Mouse (Mus musculus): ENCODE data around the gene Brd2. TPM values are rescaled to one million over a fixed set of nuclear protein-coding genes. Genes with fewer than 3 reads are reported as not detected.

Gene Brd2
- polyA plus RNA-seq, 1 experiment = 172 TPM

- H3K4me3 ChIP-seq (replicated peaks; ENCODE audit: control insufficient read depth, low read depth, low read length) = no peak overlapping the region
- TF ChIP-seq CTCF (IDR thresholded peaks at IDR 0.05; ENCODE audit: control insufficient read depth, insufficient read depth, low read length) (no peak), POLR2A (IDR thresholded peaks at IDR 0.05; ENCODE audit: borderline replicate concordance, control insufficient read depth, low read depth, low read length) (no peak)
- peaks cover 3% of the 10 kb centered on the region; the same call in 1 of the 2 replicates for H3K4me1 ChIP-seq (ENCODE audit: control insufficient read depth, insufficient read depth, low read length)
- no peak overlapping the region for H3K27ac ChIP-seq (ENCODE audit: control insufficient read depth, insufficient read depth, low read depth, low read length, poor library complexity)
- 85% methylated on average over 9 of the region's 9 CpGs for WGBS
These were observed 17.6 kb downstream of the Brd2 start for GRCm38 (mm10) chr17:34104804-34105203.

DNA sequence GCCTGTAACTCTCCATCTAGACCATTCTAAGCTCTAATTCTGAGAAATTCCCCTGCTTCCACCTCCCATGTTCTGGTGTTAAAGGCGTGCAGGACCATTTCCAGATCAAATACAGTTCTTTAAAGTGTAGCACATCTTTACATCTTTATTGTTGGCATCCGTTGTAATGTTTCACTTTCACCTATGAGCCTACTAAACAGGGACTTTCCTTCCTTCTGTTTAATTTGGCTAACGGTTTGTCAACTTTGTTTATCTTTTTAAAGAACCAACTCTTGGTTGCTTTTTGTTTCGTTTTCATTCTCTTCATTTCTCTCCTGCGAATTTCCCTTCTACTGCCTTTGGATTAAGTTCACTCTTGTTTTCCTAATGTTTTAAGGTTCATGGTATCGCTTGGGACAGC, 19.6 kb downstream of the Brd2 start:
- WGBS = 3% methylated on average over 6 of the region's 6 CpGs
- H3K4me1 ChIP-seq (ENCODE audit: control insufficient read depth, insufficient read depth, low read length) = peaks cover 3% of the 10 kb centered on the region; the same call in 1 of the 2 replicates
- H3K4me3 ChIP-seq (replicated peaks; ENCODE audit: control insufficient read depth, low read depth, low read length) = peak overlapping the region; percentile 58
- TF ChIP-seq CTCF (IDR thresholded peaks at IDR 0.05; ENCODE audit: control insufficient read depth, insufficient read depth, low read length) (no peak), POLR2A (IDR thresholded peaks at IDR 0.05; ENCODE audit: borderline replicate concordance, control insufficient read depth, low read depth, low read length) (no peak)
- no peak overlapping the region; the same call in 1 of the 2 replicates for H3K27ac ChIP-seq (ENCODE audit: control insufficient read depth, insufficient read depth, low read depth, low read length, poor library complexity)

- TF ChIP-seq CTCF (IDR thresholded peaks at IDR 0.05; ENCODE audit: control insufficient read depth, insufficient read depth, low read length) (peak; percentile 77), POLR2A (IDR thresholded peaks at IDR 0.05; ENCODE audit: borderline replicate concordance, control insufficient read depth, low read depth, low read length) (no peak)
- H3K4me3 ChIP-seq (replicated peaks; ENCODE audit: control insufficient read depth, low read depth, low read length) = peak overlapping the region; percentile 77
- under 1% methylated on average over 12 of the region's 12 CpGs for WGBS
- H3K27ac ChIP-seq (ENCODE audit: control insufficient read depth, insufficient read depth, low read depth, low read length, poor library complexity) = peak overlapping the region; percentile 99
- peaks cover 7% of the 10 kb centered on the region for H3K4me1 ChIP-seq (ENCODE audit: control insufficient read depth, insufficient read depth, low read length)
These were observed 20.8 kb downstream of the Brd2 start for GRCm38 (mm10) chr17:34101604-34102032.

DNA sequence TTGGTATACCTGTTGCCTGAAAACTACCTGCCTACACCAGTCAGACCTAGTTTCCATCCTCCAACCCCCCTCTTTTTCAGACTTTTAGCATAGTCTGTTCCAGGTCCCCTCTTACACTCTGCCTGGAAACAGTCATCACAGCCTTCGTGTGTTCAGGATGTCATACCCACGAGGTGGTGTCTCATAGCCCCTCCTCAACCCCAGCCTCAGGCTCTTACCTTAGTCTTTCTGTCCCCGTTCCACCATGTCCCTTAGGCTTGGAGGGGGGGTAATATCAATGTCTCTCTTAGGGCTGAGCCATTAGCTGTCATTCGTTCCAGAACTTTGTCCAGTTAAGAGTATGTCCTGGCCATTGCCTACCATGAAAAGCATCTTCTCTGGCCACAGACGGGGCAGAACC, 21.2 kb downstream of the Brd2 start:
- H3K4me1 ChIP-seq (ENCODE audit: control insufficient read depth, insufficient read depth, low read length) = peaks cover 10% of the 10 kb centered on the region
- TF ChIP-seq CTCF (IDR thresholded peaks at IDR 0.05; ENCODE audit: control insufficient read depth, insufficient read depth, low read length) (no peak), POLR2A (IDR thresholded peaks at IDR 0.05; ENCODE audit: borderline replicate concordance, control insufficient read depth, low read depth, low read length) (no peak)
- WGBS = 21% methylated on average over 5 of the region's 5 CpGs
- no peak overlapping the region for H3K4me3 ChIP-seq (replicated peaks; ENCODE audit: control insufficient read depth, low read depth, low read length)
- H3K27ac ChIP-seq (ENCODE audit: control insufficient read depth, insufficient read depth, low read depth, low read length, poor library complexity) = peak overlapping the region; percentile 99; the same call in 1 of the 2 replicates

DNA sequence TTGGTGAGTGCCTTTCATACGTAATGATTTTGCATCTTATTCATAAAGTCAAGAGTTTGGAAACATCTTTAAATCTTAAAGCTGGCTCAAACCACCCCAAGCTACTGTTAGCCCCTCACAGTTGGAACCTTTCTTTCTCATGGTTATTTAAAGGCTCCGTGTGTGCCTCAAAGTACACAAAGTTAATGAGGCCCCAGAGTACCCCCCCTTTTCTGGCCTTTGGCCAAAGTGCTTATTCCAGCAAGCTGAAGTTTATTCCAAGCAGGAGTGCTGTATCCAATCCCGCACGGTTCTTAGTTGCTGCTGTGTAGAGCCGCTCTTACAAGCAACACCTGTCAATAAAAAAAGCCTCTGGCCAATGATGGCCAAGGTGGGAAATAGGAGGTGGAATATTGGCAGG, 22.9 kb downstream of the Brd2 start:
- H3K4me1 ChIP-seq (ENCODE audit: control insufficient read depth, insufficient read depth, low read length) = peaks cover 15% of the 10 kb centered on the region
- no peak overlapping the region for H3K4me3 ChIP-seq (replicated peaks; ENCODE audit: control insufficient read depth, low read depth, low read length)
- 87% methylated on average over 5 of the region's 5 CpGs for WGBS
- no peak for TF ChIP-seq CTCF (IDR thresholded peaks at IDR 0.05; ENCODE audit: control insufficient read depth, insufficient read depth, low read length)
- no peak for TF ChIP-seq POLR2A (IDR thresholded peaks at IDR 0.05; ENCODE audit: borderline replicate concordance, control insufficient read depth, low read depth, low read length)
- H3K27ac ChIP-seq (ENCODE audit: control insufficient read depth, insufficient read depth, low read depth, low read length, poor library complexity) = no peak overlapping the region

GRCm38 (mm10) chr17:34098709-34099479, 23.5 kb downstream of the Brd2 start:
- H3K27ac ChIP-seq (ENCODE audit: control insufficient read depth, insufficient read depth, low read depth, low read length, poor library complexity) = no peak overlapping the region
- WGBS = 53% methylated on average over 10 of the region's 10 CpGs
- no peak overlapping the region for H3K4me3 ChIP-seq (replicated peaks; ENCODE audit: control insufficient read depth, low read depth, low read length)
- TF ChIP-seq POLR2A (IDR thresholded peaks at IDR 0.05; ENCODE audit: borderline replicate concordance, control insufficient read depth, low read depth, low read length) (no peak), CTCF (IDR thresholded peaks at IDR 0.05; ENCODE audit: control insufficient read depth, insufficient read depth, low read length) (no peak)
- H3K4me1 ChIP-seq (ENCODE audit: control insufficient read depth, insufficient read depth, low read length) = peaks cover 18% of the 10 kb centered on the region

- TF ChIP-seq CTCF (IDR thresholded peaks at IDR 0.05; ENCODE audit: control insufficient read depth, insufficient read depth, low read length) = no peak
- no peak for TF ChIP-seq POLR2A (IDR thresholded peaks at IDR 0.05; ENCODE audit: borderline replicate concordance, control insufficient read depth, low read depth, low read length)
- H3K4me1 ChIP-seq (ENCODE audit: control insufficient read depth, insufficient read depth, low read length) = peaks cover 18% of the 10 kb centered on the region
- no peak overlapping the region for H3K27ac ChIP-seq (ENCODE audit: control insufficient read depth, insufficient read depth, low read depth, low read length, poor library complexity)
- WGBS = 19% methylated on average over 5 of the region's 5 CpGs
- H3K4me3 ChIP-seq (replicated peaks; ENCODE audit: control insufficient read depth, low read depth, low read length) = no peak overlapping the region
These were observed 25.2 kb downstream of the Brd2 start for GRCm38 (mm10) chr17:34097272-34097671.

- no peak overlapping the region for H3K27ac ChIP-seq (ENCODE audit: control insufficient read depth, insufficient read depth, low read depth, low read length, poor library complexity)
- TF ChIP-seq POLR2A (IDR thresholded peaks at IDR 0.05; ENCODE audit: borderline replicate concordance, control insufficient read depth, low read depth, low read length) = no peak
- TF ChIP-seq CTCF (IDR thresholded peaks at IDR 0.05; ENCODE audit: control insufficient read depth, insufficient read depth, low read length) = no peak
- 14% methylated on average over 3 of the region's 3 CpGs for WGBS
- no peak overlapping the region for H3K4me3 ChIP-seq (replicated peaks; ENCODE audit: control insufficient read depth, low read depth, low read length)
- H3K4me1 ChIP-seq (ENCODE audit: control insufficient read depth, insufficient read depth, low read length) = peaks cover 16% of the 10 kb centered on the region
These were observed 25.9 kb downstream of the Brd2 start for GRCm38 (mm10) chr17:34096497-34097010.

Data from bone marrow, adult 2 months (tissue).